Mouse (Mus musculus) heart, embryonic 11.5 days (tissue): ENCODE data around the gene C1qtnf9. TPM values are rescaled to one million over a fixed set of nuclear protein-coding genes. Genes with fewer than 3 reads are reported as not detected.
A peak's percentile ranks its signal among the peaks of the same experiment; 100 is the strongest.

Experiments used
- ATAC-seq: fragments of 200-750 bp; cut with Nextera tagmentation; replicated peaks from 2 replicates; pipeline ENCODE4 v1.8.0; 2017; ENCODE audit warnings: moderate library complexity; ENCODE audit not compliant: insufficient number of reproducible peaks, low FRiP score, low TSS enrichment
- H3K27ac ChIP-seq: fragments of 300-500 bp; sonication (generic); 2 replicates; pipeline ENCODE4 v1.5.1; 2014; ENCODE audit warnings: mild to moderate bottlenecking, low read depth, low read length
- H3K27me3 ChIP-seq: fragments of 300-500 bp; sonication (generic); 2 replicates; pipeline ENCODE4 v1.6.1; 2014; ENCODE audit warnings: mild to moderate bottlenecking, low read length, mixed read lengths; ENCODE audit not compliant: control insufficient read depth, insufficient read depth
- H3K36me3 ChIP-seq: fragments of 300-500 bp; sonication (generic); 2 replicates; pipeline ENCODE4 v1.6.1; 2014; ENCODE audit warnings: mild to moderate bottlenecking, low read length, moderate library complexity, mixed read lengths; ENCODE audit not compliant: control insufficient read depth, insufficient read depth
- H3K4me1 ChIP-seq: fragments of 300-500 bp; sonication (generic); 2 replicates; pipeline ENCODE4 v1.6.1; 2014; ENCODE audit warnings: low read length; ENCODE audit not compliant: control insufficient read depth, insufficient read depth
- H3K4me2 ChIP-seq: fragments of 300-500 bp; sonication (generic); 2 replicates; pipeline ENCODE4 v1.6.1; 2014; ENCODE audit warnings: mild to moderate bottlenecking, moderate library complexity
- H3K4me3 ChIP-seq: fragments of 300-500 bp; sonication (generic); 2 replicates; pipeline ENCODE4 v1.5.1; 2014; ENCODE audit warnings: low read depth, low read length
- H3K9ac ChIP-seq: fragments of 300-500 bp; sonication (generic); 2 replicates; pipeline ENCODE4 v1.6.1; 2014; ENCODE audit warnings: mild to moderate bottlenecking, low read depth, low read length, moderate library complexity
- H3K9me3 ChIP-seq: fragments of 300-500 bp; sonication (generic); replicated peaks from 2 replicates; pipeline ENCODE4 v1.6.1; 2016; ENCODE audit warnings: low read length; ENCODE audit not compliant: control insufficient read depth
- WGBS: fragments of 180-500 bp; shearing (Covaris S2); extraction: QIAGEN DNeasy Blood & Tissue Kit; methylation state at CpG from one replicate; pipeline ENCODE4 v1.1.7; 2014; ENCODE audit not compliant: insufficient replicate concordance; 5-methylcytosine and 5-hydroxymethylcytosine counted together
- polyA plus RNA-seq: library from polyadenylated mRNA; unstranded; fragments of >200 nt; fragmentation: Nextera tagmentation; extraction: Ambion mirVana; gene quantifications from 2 replicates; pipeline ENCODE4 v1.2.1, GENCODE M21; 2014

The C1qtnf9 gene
- polyA plus RNA-seq, 1 experiment from 2014 or later, result not detected

DNA sequence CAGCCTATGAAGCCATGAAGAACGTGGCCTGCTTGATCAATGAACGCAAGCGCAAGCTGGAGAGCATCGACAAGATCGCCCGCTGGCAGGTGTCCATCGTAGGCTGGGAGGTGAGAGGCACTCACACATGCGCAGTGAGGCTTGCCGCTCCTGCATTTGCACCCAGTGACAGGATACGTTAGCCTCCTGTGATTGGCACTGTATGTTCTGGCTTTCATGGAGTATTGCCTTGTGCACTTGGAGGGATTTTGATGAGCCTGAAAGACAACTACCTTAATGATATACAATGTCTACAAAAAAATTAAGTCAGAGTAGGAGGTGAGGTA, 14.2 kb upstream of the C1qtnf9 start:
- Histone ChIP-seq H3K4me1 (0 out of 2 replicates have a peak, but pooled peaks cover 5% of the 10 kb centered on the region), H3K4me2 (no peak overlapping the region), H3K27me3 (no peaks in the 10 kb centered on the region), H3K4me3 (no peak overlapping the region), H3K9me3 (no peaks in the 10 kb centered on the region), H3K27ac (no peak overlapping the region), H3K36me3 (peaks cover 21% of the 10 kb centered on the region), H3K9ac (no peak overlapping the region)
- no peak for ATAC-seq
- 96% methylated on average over 10 of the region's 10 CpGs for WGBS

DNA sequence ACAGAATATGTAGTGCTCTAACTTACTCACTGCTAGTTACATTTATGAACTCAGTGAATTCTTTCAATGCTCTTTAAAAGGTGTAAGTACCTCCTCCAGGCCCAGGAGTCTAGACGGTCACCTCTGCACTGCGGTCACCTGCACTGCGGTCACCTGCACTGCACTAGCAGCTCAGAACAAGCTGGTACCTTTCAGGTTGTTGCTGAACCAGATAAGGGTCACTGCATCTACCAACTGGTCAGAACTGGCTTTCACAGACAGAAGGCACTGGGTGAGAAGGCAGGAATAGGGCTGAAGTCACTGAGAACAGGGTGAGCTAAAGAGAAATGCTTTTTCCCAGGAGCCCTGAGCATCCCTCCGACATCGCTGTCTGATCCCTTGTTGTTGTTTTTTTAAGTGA, 13.3 kb upstream of the C1qtnf9 start:
- no peak overlapping the region for H3K27ac ChIP-seq
- 0 out of 2 replicates have a peak, but pooled peaks cover 5% of the 10 kb centered on the region for H3K4me1 ChIP-seq
- peaks cover 27% of the 10 kb centered on the region for H3K36me3 ChIP-seq
- 95% methylated on average over 5 of the region's 5 CpGs for WGBS
- H3K9me3 ChIP-seq, result no peaks in the 10 kb centered on the region
- no peak for ATAC-seq
- no peak overlapping the region for H3K4me3 ChIP-seq
- H3K4me2 ChIP-seq, result no peak overlapping the region
- H3K27me3 ChIP-seq, result no peaks in the 10 kb centered on the region
- no peak overlapping the region for H3K9ac ChIP-seq

DNA sequence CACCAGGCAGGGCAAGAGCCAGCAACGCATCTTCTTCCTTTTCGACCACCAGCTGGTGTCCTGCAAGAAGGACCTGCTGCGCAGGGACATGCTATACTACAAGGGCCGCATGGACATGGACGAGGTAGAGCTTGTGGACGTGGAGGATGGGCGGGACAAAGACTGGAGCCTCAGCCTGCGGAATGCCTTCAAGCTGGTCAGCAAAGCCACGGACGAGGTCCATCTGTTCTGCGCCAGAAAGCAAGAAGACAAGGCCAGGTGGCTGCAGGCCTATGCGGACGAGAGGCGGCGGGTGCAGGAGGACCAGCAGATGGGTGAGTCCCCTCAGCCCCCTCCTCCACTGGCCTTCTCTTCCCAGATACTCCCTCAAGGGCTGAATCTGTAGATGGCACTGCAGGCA, 11.7 kb upstream of the C1qtnf9 start:
- no peaks in the 10 kb centered on the region for H3K4me1 ChIP-seq
- no peaks in the 10 kb centered on the region for H3K9me3 ChIP-seq
- no peak for ATAC-seq
- H3K4me3 ChIP-seq, result no peak overlapping the region
- 85% methylated on average over 15 of the region's 15 CpGs for WGBS
- no peak overlapping the region for H3K4me2 ChIP-seq
- H3K9ac ChIP-seq, result no peak overlapping the region
- peaks cover 35% of the 10 kb centered on the region for H3K36me3 ChIP-seq
- H3K27me3 ChIP-seq, result no peaks in the 10 kb centered on the region
- no peak overlapping the region for H3K27ac ChIP-seq

DNA sequence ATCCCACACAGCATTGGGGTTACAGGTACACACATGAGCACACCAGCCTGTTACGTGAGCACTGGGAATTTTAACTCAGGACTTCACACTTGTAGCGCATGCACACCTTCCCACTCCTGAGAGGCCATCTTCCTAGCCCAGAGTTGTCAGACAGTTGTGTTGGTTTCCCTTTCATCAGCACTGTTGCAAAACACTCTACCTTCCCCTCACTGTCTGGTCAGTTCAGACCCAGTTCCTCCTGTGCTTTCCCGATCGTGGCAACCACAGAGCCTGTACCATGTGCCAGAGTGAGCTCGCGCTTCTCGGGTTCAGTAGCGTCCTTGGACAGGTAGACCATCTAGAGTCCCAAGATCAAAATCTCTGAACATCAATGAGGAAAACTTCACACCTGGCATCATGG, 10.7 kb upstream of the C1qtnf9 start:
- 93% methylated on average over 8 of the region's 8 CpGs for WGBS
- H3K4me2 ChIP-seq, result no peak overlapping the region
- H3K27me3 ChIP-seq, result no peaks in the 10 kb centered on the region
- H3K4me1 ChIP-seq, result no peaks in the 10 kb centered on the region
- H3K36me3 ChIP-seq, result peaks cover 35% of the 10 kb centered on the region
- H3K9ac ChIP-seq, result no peak overlapping the region
- no peak overlapping the region for H3K4me3 ChIP-seq
- ATAC-seq, result no peak
- no peak overlapping the region for H3K27ac ChIP-seq
- H3K9me3 ChIP-seq, result no peaks in the 10 kb centered on the region

DNA sequence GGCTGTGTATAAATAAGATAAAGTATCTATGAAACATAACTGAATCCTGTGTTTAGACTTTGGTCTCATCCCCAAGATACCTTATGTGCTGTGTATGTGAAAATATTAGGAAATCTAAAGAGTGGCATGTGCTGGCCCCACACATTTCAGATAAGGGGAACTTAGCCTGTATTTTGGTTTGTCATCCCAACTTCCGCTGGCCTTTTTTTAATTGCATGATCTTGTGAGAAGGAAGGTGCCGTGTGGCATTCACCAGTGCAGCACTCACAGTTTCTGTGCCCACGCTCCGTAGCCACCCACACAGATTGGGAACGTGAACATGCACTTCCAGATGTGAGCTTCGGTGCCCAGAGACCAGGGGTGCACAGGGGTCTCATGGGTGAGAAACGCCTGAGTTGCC, 10.2 kb upstream of the C1qtnf9 start:
- Histone ChIP-seq H3K4me2 (no peak overlapping the region), H3K4me3 (no peak overlapping the region), H3K9ac (no peak overlapping the region), H3K9me3 (no peaks in the 10 kb centered on the region), H3K27ac (no peak overlapping the region), H3K27me3 (no peaks in the 10 kb centered on the region), H3K36me3 (peaks cover 35% of the 10 kb centered on the region), H3K4me1 (no peaks in the 10 kb centered on the region)
- 89% methylated on average over 7 of the region's 7 CpGs for WGBS
- ATAC-seq, result no peak

DNA sequence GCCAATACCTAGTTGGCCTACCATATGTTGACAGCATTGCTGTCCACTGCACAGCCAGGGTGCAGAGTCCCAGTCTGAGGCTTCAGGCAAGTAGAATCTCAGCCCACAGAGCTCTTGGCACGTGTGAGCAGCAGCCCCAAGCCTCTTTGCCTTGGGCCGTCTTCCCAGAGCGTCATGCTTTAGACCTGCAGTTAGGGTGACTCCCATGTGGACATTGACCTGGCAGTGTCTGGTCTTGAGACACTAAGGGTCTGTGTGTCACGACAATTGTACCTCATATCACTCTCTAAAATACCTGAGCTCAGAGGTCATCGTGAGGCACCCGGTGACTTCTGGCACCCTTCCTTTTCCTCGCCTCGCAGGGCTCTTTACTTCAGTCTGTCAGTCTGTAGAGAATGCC, 8.8 kb upstream of the C1qtnf9 start:
- H3K36me3 ChIP-seq, result peaks cover 33% of the 10 kb centered on the region
- WGBS, result 84% methylated on average over 8 of the region's 8 CpGs

DNA sequence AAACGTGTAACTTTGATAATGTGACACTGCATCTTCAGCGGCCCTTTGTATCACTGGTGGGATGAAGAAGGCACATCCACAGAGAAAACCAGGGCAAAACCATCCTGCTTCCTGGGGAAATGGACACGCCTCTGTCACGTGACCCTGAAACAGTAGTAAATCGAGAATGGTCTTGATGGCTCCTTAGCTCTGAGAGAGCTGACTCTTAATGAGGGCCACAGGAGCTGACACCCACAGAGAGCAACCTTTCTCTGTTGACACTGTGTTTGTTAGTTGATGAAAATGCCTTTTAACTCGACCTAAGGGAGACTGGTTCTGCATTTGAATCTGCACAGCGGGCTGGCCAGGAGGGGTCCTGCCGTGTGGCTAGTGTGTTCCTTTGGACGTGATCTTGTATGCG, 6.1 kb upstream of the C1qtnf9 start:
- Histone ChIP-seq H3K27me3 (no peaks in the 10 kb centered on the region), H3K27ac (no peak overlapping the region), H3K4me3 (no peak overlapping the region), H3K9ac (no peak overlapping the region), H3K36me3 (peaks cover 17% of the 10 kb centered on the region), H3K4me1 (peaks cover 12% of the 10 kb centered on the region; the same call in 1 of the 2 replicates), H3K9me3 (no peaks in the 10 kb centered on the region), H3K4me2 (no peak overlapping the region)
- ATAC-seq, result no peak
- WGBS, result 80% methylated on average over 10 of the region's 10 CpGs

More for the DNA sequence above, 8.8 kb upstream of the C1qtnf9 start:
- no peak overlapping the region for H3K27ac ChIP-seq
- H3K4me2 ChIP-seq, result no peak overlapping the region
- H3K9me3 ChIP-seq, result no peaks in the 10 kb centered on the region
- peaks cover 5% of the 10 kb centered on the region; the same call in 1 of the 2 replicates for H3K4me1 ChIP-seq
- ATAC-seq, result no peak
- H3K4me3 ChIP-seq, result no peak overlapping the region
- H3K9ac ChIP-seq, result no peak overlapping the region
- H3K27me3 ChIP-seq, result no peaks in the 10 kb centered on the region

DNA sequence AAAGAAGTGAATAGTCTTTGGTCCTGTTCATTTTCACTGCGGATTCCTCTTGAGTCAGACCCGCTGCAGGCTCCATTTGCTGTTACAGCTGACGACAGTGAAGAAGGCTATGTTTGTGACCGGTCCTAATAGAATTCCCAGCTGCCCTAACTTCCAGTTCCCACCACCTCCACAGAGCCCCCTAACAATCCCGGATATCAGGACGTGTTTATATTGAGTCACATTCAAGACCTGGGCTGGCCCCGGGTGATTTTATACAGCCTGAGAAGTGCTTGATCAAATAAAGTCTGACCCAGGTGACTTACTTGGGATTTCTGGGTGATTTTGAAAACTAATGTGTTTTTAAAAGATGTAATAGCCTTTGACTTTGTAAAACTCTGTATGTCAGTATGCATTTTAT, 5.2 kb upstream of the C1qtnf9 start:
- no peak for ATAC-seq
- Histone ChIP-seq H3K4me1 (peaks cover 12% of the 10 kb centered on the region; the same call in 1 of the 2 replicates), H3K27me3 (no peaks in the 10 kb centered on the region), H3K36me3 (peaks cover 17% of the 10 kb centered on the region), H3K4me2 (no peak overlapping the region), H3K9me3 (no peaks in the 10 kb centered on the region), H3K27ac (no peak overlapping the region), H3K9ac (no peak overlapping the region), H3K4me3 (no peak overlapping the region)
- WGBS, result 69% methylated on average over 7 of the region's 7 CpGs

DNA sequence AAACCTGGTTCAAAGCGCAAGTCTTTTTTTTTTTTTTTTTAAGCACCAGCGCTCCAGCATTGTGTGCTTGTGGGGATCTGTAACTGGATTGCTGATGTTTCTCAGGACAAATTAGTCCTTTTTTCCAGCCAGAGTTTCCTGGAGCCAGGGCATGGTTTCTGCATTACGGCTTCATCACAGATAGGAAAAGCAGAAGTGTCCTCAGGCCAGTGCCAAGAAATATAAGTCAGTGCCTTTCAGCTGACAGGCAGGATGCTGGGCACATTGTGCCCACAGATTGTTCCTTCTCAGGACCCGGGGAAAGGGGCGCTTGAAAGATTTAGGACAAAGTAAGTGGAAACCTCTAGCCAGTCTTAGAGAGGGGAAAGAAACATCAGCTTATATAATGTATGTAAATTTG, 4.2 kb upstream of the C1qtnf9 start:
- Histone ChIP-seq H3K4me2 (no peak overlapping the region), H3K27me3 (no peaks in the 10 kb centered on the region), H3K9me3 (no peaks in the 10 kb centered on the region), H3K27ac (0 out of 2 replicates have a peak overlapping the region, but pooled peaks have one; percentile 15), H3K4me1 (peaks cover 12% of the 10 kb centered on the region; the same call in 1 of the 2 replicates), H3K36me3 (peaks cover 17% of the 10 kb centered on the region), H3K4me3 (no peak overlapping the region), H3K9ac (no peak overlapping the region)
- ATAC-seq, result no peak
- WGBS, result 80% methylated on average over 5 of the region's 5 CpGs
